Mouse (Mus musculus) right cerebral cortex, adult 18-20 months (tissue): ENCODE measurements around the gene Creb3l1.

Experiments used
- DNase-seq: peaks from one replicate; pipeline ENCODE4 v3.0.0; 2022; ENCODE audit warnings: mixed read lengths

The Creb3l1 gene

GRCm38 (mm10) chr2:91961901-91962761, 62.2 kb downstream of the Creb3l1 start:
- DNase-seq, result no peak

- DNase-seq, result no peak
Observed at GRCm38 (mm10) chr2:91960459-91960858, 63.8 kb downstream of the Creb3l1 start.

- no peak for DNase-seq
Observed at GRCm38 (mm10) chr2:91959544-91960410, 64.5 kb downstream of the Creb3l1 start.

GRCm38 (mm10) chr2:91958701-91959457, 65.4 kb downstream of the Creb3l1 start:
- no peak for DNase-seq

- DNase-seq, result no peak
Observed at GRCm38 (mm10) chr2:91958049-91958448, 66.3 kb downstream of the Creb3l1 start.

- peak; percentile 94 for DNase-seq
Observed at GRCm38 (mm10) chr2:91957096-91957495, 67.2 kb downstream of the Creb3l1 start.

GRCm38 (mm10) chr2:91955875-91956274, 68.4 kb downstream of the Creb3l1 start:
- DNase-seq, result no peak

- no peak for DNase-seq
Observed at GRCm38 (mm10) chr2:91955121-91955591, 69.1 kb downstream of the Creb3l1 start.

GRCm38 (mm10) chr2:91953825-91954224, 70.5 kb downstream of the Creb3l1 start:
- DNase-seq, result no peak

GRCm38 (mm10) chr2:91950275-91951085, 73.8 kb downstream of the Creb3l1 start:
- DNase-seq, result no peak

GRCm38 (mm10) chr2:91949411-91950274, 74.7 kb downstream of the Creb3l1 start:
- DNase-seq, result no peak

- no peak for DNase-seq
Observed at GRCm38 (mm10) chr2:91948792-91949241, 75.5 kb downstream of the Creb3l1 start.

- no peak for DNase-seq
Observed at GRCm38 (mm10) chr2:91948151-91948509, 76.2 kb downstream of the Creb3l1 start.

GRCm38 (mm10) chr2:91947397-91948150, 76.7 kb downstream of the Creb3l1 start:
- no peak for DNase-seq

- no peak for DNase-seq
Observed at GRCm38 (mm10) chr2:91946836-91947235, 77.5 kb downstream of the Creb3l1 start.

- DNase-seq, result no peak
Observed at GRCm38 (mm10) chr2:91945483-91945882, 78.8 kb downstream of the Creb3l1 start, which contains the start of gene Gm9821. Gm9821 (plus strand) TSS chr2:91945703.

GRCm38 (mm10) chr2:91944170-91944950, 79.9 kb downstream of the Creb3l1 start:
- peak; percentile 82 for DNase-seq

GRCm38 (mm10) chr2:91942356-91942755, 81.9 kb downstream of the Creb3l1 start:
- no peak for DNase-seq

- peak; percentile 67 for DNase-seq
Observed at GRCm38 (mm10) chr2:91939303-91939935, 84.9 kb downstream of the Creb3l1 start.
